9 mouse cellular contexts compared by ENCODE assay signal in genomic region chr6:112302248-112302647, GRCm38 (mm10). TPM values are rescaled to one million over a fixed set of nuclear protein-coding genes. Genes with fewer than 3 reads are reported as not detected.
DNase-seq lines count a peak whose midpoint lies in the region; ATAC-seq and TF ChIP-seq lines count a peak whose summit lies in the region.
"Had no signal": no experiment of that assay in that cellular context is flagged by ENCODE, and none has a peak within 500 bp of the region (broad histone marks: within the 10 kb centered on the region; RNA-seq: fewer than 3 reads in every experiment).

No protein-coding gene starts in this region.

- peaks cover 3% of the 10 kb centered on the region; the same call in 1 of the 2 replicates for H3K4me1 ChIP-seq in lung, embryonic 14.5 days (ENCODE audit: insufficient read depth)
- H3K4me1 ChIP-seq in heart, embryonic 12.5 days (replicated peaks): peaks cover 42% of the 10 kb centered on the region
- H3K4me1 ChIP-seq in liver, embryonic 11.5 days (replicated peaks; ENCODE audit: control insufficient read depth, insufficient read depth, low read length): peaks cover 4% of the 10 kb centered on the region; the same call in 1 of the 2 replicates
- H3K4me1 ChIP-seq: hindbrain, embryonic 13.5 days had no signal

- H3K9me3 ChIP-seq in lung, embryonic 14.5 days (ENCODE audit: low read depth, low read length): no peaks in the 10 kb centered on the region
- H3K9me3 ChIP-seq in heart, embryonic 12.5 days (replicated peaks): no peaks in the 10 kb centered on the region
- H3K9me3 ChIP-seq in liver, embryonic 11.5 days (ENCODE audit: control insufficient read depth, low read length): no peaks in the 10 kb centered on the region
- H3K9me3 ChIP-seq: hindbrain, embryonic 13.5 days had no signal

- 0 out of 2 replicates have a peak, but pooled peaks have one; percentile 16 for ATAC-seq in lung, embryonic 14.5 days (ENCODE audit: insufficient read depth)
- peak; percentile 71 for ATAC-seq in heart, embryonic 12.5 days (ENCODE audit: insufficient number of reproducible peaks, low FRiP score)
- ATAC-seq in liver, embryonic 11.5 days (replicated peaks; ENCODE audit: low FRiP score): peak; percentile 85
- ATAC-seq in activated CD4-positive, CD25-positive, alpha-beta regulatory T cell, adult 4 months: no peak
- no peak for ATAC-seq in megakaryocyte, adult 5-6 weeks (ENCODE audit: poor library complexity, severe bottlenecking)

- H3K36me3 ChIP-seq in lung, embryonic 14.5 days (ENCODE audit: insufficient read depth): no peaks in the 10 kb centered on the region
- peaks cover 4% of the 10 kb centered on the region; the same call in 1 of the 2 replicates for H3K36me3 ChIP-seq in heart, embryonic 12.5 days
- no peaks in the 10 kb centered on the region for H3K36me3 ChIP-seq in liver, embryonic 11.5 days (ENCODE audit: control insufficient read depth, insufficient read depth, low read length)
- H3K36me3 ChIP-seq: hindbrain, embryonic 13.5 days had no signal

- H3K27ac ChIP-seq in lung, embryonic 14.5 days (ENCODE audit: low read depth): no peak overlapping the region
- H3K27ac ChIP-seq in heart, embryonic 12.5 days (ENCODE audit: poor library complexity, severe bottlenecking): peak overlapping the region; percentile 58
- H3K27ac ChIP-seq in liver, embryonic 11.5 days (ENCODE audit: low read depth, low read length): peak overlapping the region; percentile 7
- H3K27ac ChIP-seq: hindbrain, embryonic 13.5 days had no signal

- no peak overlapping the region for H3K4me3 ChIP-seq in lung, embryonic 14.5 days (ENCODE audit: low read depth, low read length)
- H3K4me3 ChIP-seq in heart, embryonic 12.5 days: no peak overlapping the region
- no peak overlapping the region for H3K4me3 ChIP-seq in liver, embryonic 11.5 days (ENCODE audit: low read depth, low read length)
- H3K4me3 ChIP-seq: hindbrain, embryonic 13.5 days had no signal

- DNase-seq in lung, embryonic 14.5 days: no peak
- no peak for DNase-seq in lung, postnatal 36 days
- no peak for DNase-seq in liver, embryonic 11.5 days (ENCODE audit: low spot score)
- DNase-seq in lung, adult 18-20 months: no peak
- DNase-seq in urinary bladder, adult 2 months (ENCODE audit: low spot score): no peak

- no peak overlapping the region for H3K4me2 ChIP-seq in lung, embryonic 14.5 days
- H3K4me2 ChIP-seq in heart, embryonic 12.5 days: 0 out of 2 replicates have a peak overlapping the region, but pooled peaks have one; percentile 19
- no peak overlapping the region for H3K4me2 ChIP-seq in liver, embryonic 11.5 days
- H3K4me2 ChIP-seq: hindbrain, embryonic 13.5 days had no signal

- 36% methylated on average over 7 of the region's 7 CpGs for WGBS in lung, embryonic 14.5 days
- WGBS in heart, embryonic 12.5 days: 14% methylated on average over 7 of the region's 7 CpGs
- WGBS in liver, embryonic 11.5 days: 49% methylated on average over 7 of the region's 7 CpGs

- no peaks in the 10 kb centered on the region for H3K27me3 ChIP-seq in lung, embryonic 14.5 days (ENCODE audit: insufficient read depth, low read length)
- no peaks in the 10 kb centered on the region for H3K27me3 ChIP-seq in heart, embryonic 12.5 days (replicated peaks)
- no peaks in the 10 kb centered on the region for H3K27me3 ChIP-seq in liver, embryonic 11.5 days (replicated peaks; ENCODE audit: control insufficient read depth, insufficient read depth, low read length)
- H3K27me3 ChIP-seq: hindbrain, embryonic 13.5 days had no signal

- no peak for TF ChIP-seq CTCF in lung, embryonic 14.5 days (IDR thresholded peaks at IDR 0.05; ENCODE audit: low read depth)

- H3K9ac ChIP-seq in lung, embryonic 14.5 days: no peak overlapping the region
- no peak overlapping the region for H3K9ac ChIP-seq in heart, embryonic 12.5 days
- no peak overlapping the region for H3K9ac ChIP-seq in liver, embryonic 11.5 days (ENCODE audit: low read depth, low read length)
- H3K9ac ChIP-seq: hindbrain, embryonic 13.5 days had no signal

RNA-seq across cellular contexts. Expression of gene Lmcd1, which starts 28.7 kb away (rescaled TPM):
- polyA plus RNA-seq in lung, embryonic 14.5 days (2014; fragmentation: Nextera tagmentation; extraction: Ambion mirVana): 31.7 and 37.1 TPM in 2 replicates
- 48.7 and 49.3 TPM in 2 replicates for polyA plus RNA-seq in heart, embryonic 12.5 days (2016; fragmentation: Nextera tagmentation; extraction: Ambion mirVana)
- polyA plus RNA-seq in liver, embryonic 11.5 days (2014; fragmentation: Nextera tagmentation; extraction: Ambion mirVana): 1.2 and 1.5 TPM in 2 replicates
- polyA plus RNA-seq in activated CD4-positive, CD25-positive, alpha-beta regulatory T cell, adult 4 months (2017; shearing (Covaris generic)): not detected
- 129 and 190 TPM in 2 replicates for polyA plus RNA-seq in urinary bladder, adult 2 months (2012; rRNA removed)
- total RNA-seq in megakaryocyte, adult 5-6 weeks (2015): 0.27 TPM in 1 of 2 replicates, not detected in the other
- total RNA-seq in megakaryocyte, adult 5-6 weeks (2017): 0.11 and 0.20 TPM in 2 replicates

Comparison
In these comparisons a context has a peak if more than half of its experiments do, and no peak if none do; other contexts are left out.
1. ATAC-seq: peak in lung, embryonic 14.5 days (single experiment), heart, embryonic 12.5 days (single experiment) and liver, embryonic 11.5 days (single experiment); none in activated CD4-positive, CD25-positive, alpha-beta regulatory T cell, adult 4 months (single experiment) and megakaryocyte, adult 5-6 weeks (single experiment).
2. RNA of gene Lmcd1, which starts 28.7 kb away (polyA plus RNA-seq): 129 to 190 TPM in urinary bladder, adult 2 months, 48.7 to 49.3 TPM in heart, embryonic 12.5 days and 31.7 to 37.1 TPM in lung, embryonic 14.5 days; 1.2 to 1.5 TPM in liver, embryonic 11.5 days and not detected in activated CD4-positive, CD25-positive, alpha-beta regulatory T cell, adult 4 months; every median in the first group is over 10 times any median in the second.